8 mouse cellular contexts compared by ENCODE assay signal in genomic region chr7:139299424-139299823, GRCm38 (mm10). TPM values are rescaled to one million over a fixed set of nuclear protein-coding genes. Genes with fewer than 3 reads are reported as not detected.
DNase-seq lines count a peak whose midpoint lies in the region; ATAC-seq and TF ChIP-seq lines count a peak whose summit lies in the region.

No protein-coding gene starts in this region.

- peak; percentile 40 for DNase-seq in CD4-positive helper T cell, adult 2 months (ENCODE audit: low read depth, low spot score)
- DNase-seq in adrenal gland, adult 2 months, result peak; percentile 85
- DNase-seq in embryonic facial prominence, embryonic 10.5 days (ENCODE audit: low spot score), result peak; percentile 89
- peak; percentile 94 to 97 for DNase-seq in kidney, postnatal 4 days
- DNase-seq in lung, embryonic 14.5 days, result peak; percentile 95
- peak; percentile 56 for DNase-seq in retina, adult 2 months (ENCODE audit: low read depth, low spot score)
- DNase-seq in thymus, postnatal 14 days, result peak; percentile 87

- 20% methylated on average over 8 of the region's 8 CpGs for WGBS in embryonic facial prominence, embryonic 10.5 days
- WGBS in heart, embryonic 15.5 days, result 15% methylated on average over 8 of the region's 8 CpGs
- WGBS in lung, embryonic 14.5 days, result 6% methylated on average over 8 of the region's 8 CpGs

- peaks cover 11% of the 10 kb centered on the region; the same call in 1 of the 2 replicates for H3K27me3 ChIP-seq in embryonic facial prominence, embryonic 10.5 days (replicated peaks; ENCODE audit: low read depth, poor library complexity, severe bottlenecking)
- no peaks in the 10 kb centered on the region for H3K27me3 ChIP-seq in heart, embryonic 15.5 days
- no peaks in the 10 kb centered on the region for H3K27me3 ChIP-seq in lung, embryonic 14.5 days (ENCODE audit: insufficient read depth, low read length)

- TF ChIP-seq CTCF in lung, embryonic 14.5 days (IDR thresholded peaks at IDR 0.05; ENCODE audit: low read depth), result peak; percentile 100

- no peak overlapping the region for H3K9ac ChIP-seq in heart, embryonic 15.5 days
- no peak overlapping the region for H3K9ac ChIP-seq in lung, embryonic 14.5 days

- peak overlapping the region; percentile 24; the same call in 1 of the 2 replicates for H3K4me2 ChIP-seq in heart, embryonic 15.5 days
- H3K4me2 ChIP-seq in lung, embryonic 14.5 days, result peak overlapping the region; percentile 50

- no peaks in the 10 kb centered on the region for H3K36me3 ChIP-seq in embryonic facial prominence, embryonic 10.5 days (replicated peaks)
- no peaks in the 10 kb centered on the region for H3K36me3 ChIP-seq in heart, embryonic 15.5 days
- no peaks in the 10 kb centered on the region for H3K36me3 ChIP-seq in lung, embryonic 14.5 days (ENCODE audit: insufficient read depth)

- peak overlapping the region; percentile 48; the same call in 1 of the 2 replicates for H3K27ac ChIP-seq in embryonic facial prominence, embryonic 10.5 days (replicated peaks)
- no peak overlapping the region for H3K27ac ChIP-seq in heart, embryonic 15.5 days
- no peak overlapping the region for H3K27ac ChIP-seq in lung, embryonic 14.5 days (ENCODE audit: low read depth)

- H3K9me3 ChIP-seq in embryonic facial prominence, embryonic 10.5 days, result no peaks in the 10 kb centered on the region
- H3K9me3 ChIP-seq in heart, embryonic 15.5 days (replicated peaks), result no peaks in the 10 kb centered on the region
- no peaks in the 10 kb centered on the region for H3K9me3 ChIP-seq in lung, embryonic 14.5 days (ENCODE audit: low read depth, low read length)

- H3K4me3 ChIP-seq in embryonic facial prominence, embryonic 10.5 days, result no peak overlapping the region
- H3K4me3 ChIP-seq in heart, embryonic 15.5 days, result no peak overlapping the region
- H3K4me3 ChIP-seq in lung, embryonic 14.5 days (ENCODE audit: low read depth, low read length), result no peak overlapping the region

- peaks cover 36% of the 10 kb centered on the region for H3K4me1 ChIP-seq in embryonic facial prominence, embryonic 10.5 days
- peaks cover 37% of the 10 kb centered on the region for H3K4me1 ChIP-seq in heart, embryonic 15.5 days (replicated peaks)
- peaks cover 19% of the 10 kb centered on the region for H3K4me1 ChIP-seq in lung, embryonic 14.5 days (ENCODE audit: insufficient read depth)

- ATAC-seq in heart, embryonic 15.5 days (replicated peaks; ENCODE audit: insufficient number of reproducible peaks, insufficient read depth, low FRiP score, low read depth), result no peak
- ATAC-seq in lung, embryonic 14.5 days (ENCODE audit: insufficient read depth), result peak; percentile 55

RNA-seq across cellular contexts. Expression of gene Pwwp2b, which starts 51.1 kb away (rescaled TPM):
- total RNA-seq in adrenal gland, adult 2 months (2021), result 10 to 100 TPM in 1 of 2 experiments, 1 to 10 TPM in 1; 8.9 to 16.1 TPM
- 19.6 and 24.4 TPM in 2 replicates for polyA plus RNA-seq in adrenal gland, adult 2 months (2012; rRNA removed)
- 7.1 and 7.6 TPM in 2 replicates for polyA plus RNA-seq in embryonic facial prominence, embryonic 10.5 days (2016; fragmentation: Nextera tagmentation; extraction: Ambion mirVana)
- polyA plus RNA-seq in heart, embryonic 15.5 days (2015; fragmentation: Nextera tagmentation; extraction: Ambion mirVana), result 7.0 and 8.5 TPM in 2 replicates
- 13.1 and 13.5 TPM in 2 replicates for polyA plus RNA-seq in lung, embryonic 14.5 days (2014; fragmentation: Nextera tagmentation; extraction: Ambion mirVana)

Comparison
In these comparisons a context has a peak if more than half of its experiments do, and no peak if none do; other contexts are left out.
1. DNase-seq: peak in every context shown above with its lines; median percentile 96 in kidney, postnatal 4 days; 95 in lung, embryonic 14.5 days; 89 in embryonic facial prominence, embryonic 10.5 days; 87 in thymus, postnatal 14 days; 85 in adrenal gland, adult 2 months; 56 in retina, adult 2 months; 40 in CD4-positive helper T cell, adult 2 months.